Mouse (Mus musculus): ENCODE data around the gene Ip6k3. TPM values are rescaled to one million over a fixed set of nuclear protein-coding genes. Genes with fewer than 3 reads are reported as not detected.
A peak's percentile ranks its signal among the peaks of the same experiment; 100 is the strongest.

Gene Ip6k3
- polyA plus RNA-seq (2015; fragmentation: Nextera tagmentation; extraction: Ambion mirVana): 0.44 and 1.7 TPM in 2 replicates

DNA sequence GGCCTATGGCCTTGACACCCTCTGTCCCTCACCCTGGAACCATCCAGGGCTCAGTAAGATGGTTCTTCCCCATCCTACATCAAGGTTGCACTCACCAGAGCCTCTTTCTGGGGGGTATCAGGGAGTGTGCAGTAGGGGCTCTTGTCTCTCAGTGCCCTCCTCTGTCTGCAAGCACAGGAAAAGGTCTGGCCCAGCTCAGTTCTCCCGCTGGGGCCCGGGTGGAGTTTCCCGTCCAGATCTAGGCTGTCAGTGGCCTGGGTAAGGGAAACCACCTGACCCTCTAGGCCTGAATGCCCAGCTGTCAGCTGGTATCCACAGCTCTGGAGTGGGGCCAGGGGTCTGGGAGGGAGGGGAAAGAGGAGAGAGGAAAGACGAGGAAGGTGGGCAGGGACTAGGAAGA lies at the start of gene Ip6k3:
Gene Ip6k3 (minus strand): TSS at position 251 of the 400 bp plus-strand sequence.
- Histone ChIP-seq H3K4me2 (no peak within 1 kb of the TSS), H3K9ac (no peak within 1 kb of the TSS), H3K27ac (no peak within 1 kb of the TSS), H3K36me3 (no peaks in the 10 kb centered on the region), H3K4me1 (peaks cover 23% of the 10 kb centered on the region), H3K4me3 (no peak within 1 kb of the TSS), H3K27me3 (no peaks in the 10 kb centered on the region), H3K9me3 (no peaks in the 10 kb centered on the region)
- ATAC-seq (ENCODE audit: insufficient number of reproducible peaks, low FRiP score, low TSS enrichment, low read depth): no peak
- WGBS: 57% methylated on average over 4 of the region's 4 CpGs

DNA sequence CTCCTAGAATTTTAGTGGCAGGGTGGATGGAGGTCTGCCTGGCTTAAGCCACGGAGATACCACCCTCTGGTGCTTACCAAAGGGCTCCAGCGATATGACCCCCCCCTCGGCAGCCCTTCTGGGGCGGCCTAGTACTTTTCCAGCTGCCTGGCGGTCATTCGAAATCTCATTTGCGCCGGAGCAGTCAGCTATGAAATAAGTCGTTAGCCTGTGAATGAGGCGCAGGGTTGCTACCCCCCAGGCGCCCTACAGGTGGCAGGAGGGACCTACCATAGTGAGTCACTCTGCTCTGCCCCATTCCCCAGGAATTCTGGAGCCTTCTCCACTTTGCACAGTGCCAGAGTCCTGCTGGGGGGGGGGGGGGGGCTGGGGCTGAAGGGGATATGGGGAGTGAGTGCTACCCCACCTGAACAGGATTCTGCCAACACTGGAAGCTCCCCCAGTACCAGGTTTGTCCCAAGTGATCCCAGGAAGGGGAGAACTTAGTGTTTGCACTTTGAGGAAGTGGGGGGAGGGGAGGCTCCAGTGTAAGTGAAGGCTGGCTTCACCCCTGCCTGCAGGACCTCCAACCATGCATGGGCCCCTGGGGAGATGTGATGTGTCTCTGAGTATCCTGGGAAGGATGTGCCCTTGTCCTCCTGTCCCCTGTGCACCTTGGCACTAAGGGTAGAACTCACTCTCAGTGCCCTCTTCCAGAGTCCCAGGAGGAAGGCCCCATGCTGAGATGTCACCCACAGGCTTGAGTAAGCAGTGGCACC lies 45.4 kb upstream of the Ip6k3 start:
- Histone ChIP-seq H3K4me3 (no peak overlapping the region), H3K4me1 (0 out of 2 replicates have a peak, but pooled peaks cover 8% of the 10 kb centered on the region), H3K4me2 (no peak overlapping the region), H3K9ac (no peak overlapping the region), H3K36me3 (no peaks in the 10 kb centered on the region), H3K9me3 (no peaks in the 10 kb centered on the region), H3K27me3 (0 out of 2 replicates have a peak, but pooled peaks cover 8% of the 10 kb centered on the region), H3K27ac (no peak overlapping the region)
- ATAC-seq (ENCODE audit: insufficient number of reproducible peaks, low FRiP score, low TSS enrichment, low read depth): no peak
- 10% methylated on average over 11 of the region's 11 CpGs for WGBS

DNA sequence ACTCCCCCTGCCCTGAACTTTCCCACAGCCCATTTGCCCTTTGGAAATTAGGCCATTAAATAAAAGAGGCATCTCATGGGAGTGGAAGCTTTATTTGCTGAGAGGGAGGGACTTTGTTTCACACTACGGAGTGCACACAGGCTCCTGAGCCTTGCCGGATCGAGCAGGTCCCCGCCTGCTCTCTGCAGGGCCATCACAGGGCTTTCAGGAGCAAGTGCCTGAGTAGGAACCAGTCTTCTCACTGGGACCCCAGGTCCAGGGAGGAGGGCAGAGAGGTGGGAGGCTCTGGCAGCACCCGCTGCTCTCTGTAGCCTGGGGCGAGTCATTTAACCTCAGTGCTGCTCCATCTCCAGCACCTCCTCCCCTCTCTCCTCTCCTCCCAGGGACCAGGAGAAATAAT lies 44.4 kb upstream of the Ip6k3 start:
- H3K4me2 ChIP-seq: no peak overlapping the region
- ATAC-seq (ENCODE audit: insufficient number of reproducible peaks, low FRiP score, low TSS enrichment, low read depth): no peak
- 0 out of 2 replicates have a peak, but pooled peaks cover 3% of the 10 kb centered on the region for H3K27me3 ChIP-seq
- H3K4me3 ChIP-seq: no peak overlapping the region
- no peak overlapping the region for H3K9ac ChIP-seq
- no peak overlapping the region for H3K27ac ChIP-seq
- 19% methylated on average over 6 of the region's 6 CpGs for WGBS
- no peaks in the 10 kb centered on the region for H3K36me3 ChIP-seq
- H3K9me3 ChIP-seq: no peaks in the 10 kb centered on the region
- H3K4me1 ChIP-seq: peaks cover 13% of the 10 kb centered on the region

GRCm38 (mm10) chr17:27207113-27207707 lies 39.6 kb upstream of the Ip6k3 start:
- Histone ChIP-seq H3K4me1 (peaks cover 24% of the 10 kb centered on the region), H3K9ac (no peak overlapping the region)

DNA sequence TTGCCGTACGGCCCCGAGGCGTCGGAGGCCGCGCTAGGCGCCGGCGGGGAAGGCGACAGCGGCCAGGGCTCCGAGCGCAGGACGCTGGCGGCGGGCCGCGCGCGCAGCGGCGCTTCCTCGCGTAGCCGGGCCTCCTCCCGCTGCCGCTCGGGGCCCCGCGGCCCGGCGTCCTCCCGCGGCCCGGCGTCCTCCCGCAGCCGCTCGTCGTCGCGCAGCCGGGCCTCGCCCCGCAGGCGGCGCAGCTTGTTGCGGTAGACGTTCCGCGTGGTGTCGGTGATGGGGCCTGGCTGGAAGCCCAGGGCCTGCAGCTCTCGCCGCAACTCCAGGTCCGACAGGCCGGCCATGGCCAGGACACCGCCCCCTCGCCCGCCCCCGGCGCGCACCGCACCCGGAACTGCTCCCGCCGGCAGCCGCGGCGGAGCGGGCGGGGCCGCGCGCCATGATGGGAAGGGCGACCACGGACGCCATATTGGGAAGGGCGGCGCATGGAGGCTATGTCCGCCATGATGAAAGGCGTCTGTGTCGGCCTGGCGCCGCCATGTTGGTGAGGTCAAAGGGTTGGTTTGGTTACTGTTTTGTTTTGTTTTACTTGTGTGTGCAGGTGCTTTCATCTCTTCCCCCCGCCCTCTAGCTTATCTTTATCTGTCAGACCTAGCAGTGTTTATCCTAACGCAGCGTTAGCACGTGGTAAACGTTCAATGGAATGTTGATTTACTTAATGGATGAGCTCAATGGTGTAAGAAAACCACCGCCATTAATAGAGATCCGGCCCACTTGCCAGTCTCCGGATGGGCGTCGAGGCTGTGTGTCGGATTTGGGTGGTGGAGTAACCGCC lies 36.7 kb upstream of the Ip6k3 start, which contains the start of gene Lemd2:
Gene Lemd2 (minus strand): TSS at position 395 of the 835 bp plus-strand sequence.
- ATAC-seq (ENCODE audit: insufficient number of reproducible peaks, low FRiP score, low TSS enrichment, low read depth): peak; percentile 90
- peak within 1 kb of the TSS; percentile 95 for H3K27ac ChIP-seq
- H3K27me3 ChIP-seq: no peaks in the 10 kb centered on the region
- H3K4me1 ChIP-seq: peaks cover 45% of the 10 kb centered on the region
- WGBS: 6% methylated on average over 65 of the region's 97 CpGs
- peak within 1 kb of the TSS; percentile 90 for H3K4me3 ChIP-seq
- H3K4me2 ChIP-seq: peak within 1 kb of the TSS; percentile 84
- no peaks in the 10 kb centered on the region for H3K9me3 ChIP-seq
- peaks cover 24% of the 10 kb centered on the region for H3K36me3 ChIP-seq
- peak within 1 kb of the TSS; percentile 99 for H3K9ac ChIP-seq

More at GRCm38 (mm10) chr17:27207113-27207707, 39.6 kb upstream of the Ip6k3 start:
- 0 out of 2 replicates have a peak, but pooled peaks cover 2% of the 10 kb centered on the region for H3K27me3 ChIP-seq
- no peaks in the 10 kb centered on the region for H3K9me3 ChIP-seq
- H3K4me2 ChIP-seq: no peak overlapping the region
- no peak overlapping the region for H3K27ac ChIP-seq
- no peaks in the 10 kb centered on the region for H3K36me3 ChIP-seq
- H3K4me3 ChIP-seq: no peak overlapping the region
- 17% methylated on average over 11 of the region's 11 CpGs for WGBS
- ATAC-seq (ENCODE audit: insufficient number of reproducible peaks, low FRiP score, low TSS enrichment, low read depth): no peak

- Histone ChIP-seq H3K4me3 (peak overlapping the region; percentile 90), H3K27ac (peak overlapping the region; percentile 95), H3K4me2 (peak overlapping the region; percentile 84), H3K4me1 (peaks cover 45% of the 10 kb centered on the region), H3K36me3 (peaks cover 31% of the 10 kb centered on the region), H3K27me3 (no peaks in the 10 kb centered on the region), H3K9ac (peak overlapping the region; percentile 99), H3K9me3 (no peaks in the 10 kb centered on the region)
- WGBS: under 1% methylated on average over 52 of the region's 74 CpGs
- ATAC-seq (ENCODE audit: insufficient number of reproducible peaks, low FRiP score, low TSS enrichment, low read depth): peak; percentile 42
Observed at GRCm38 (mm10) chr17:27203358-27204074, 35.9 kb upstream of the Ip6k3 start.

DNA sequence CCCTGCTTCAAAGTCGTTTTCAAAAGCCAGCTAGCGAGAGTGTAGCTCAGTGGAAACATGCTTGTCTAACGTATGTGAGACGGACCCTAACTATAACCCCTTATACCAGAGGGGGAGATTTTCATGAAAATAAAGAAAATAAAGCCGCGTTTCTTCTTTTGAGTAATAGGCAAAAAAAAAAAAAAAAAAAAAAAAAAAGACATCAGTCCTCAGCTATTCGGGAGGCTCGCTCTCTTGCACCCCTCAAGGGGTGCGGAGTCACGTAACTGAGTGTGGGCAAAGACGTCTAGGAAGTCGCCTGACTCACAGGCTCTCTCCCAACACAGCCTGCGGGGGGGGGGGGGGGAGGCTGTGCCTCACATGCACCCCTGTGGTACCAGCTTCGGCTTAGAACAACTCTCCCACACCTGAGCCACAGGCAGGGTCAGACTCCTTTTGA lies 35.3 kb upstream of the Ip6k3 start:
- Histone ChIP-seq H3K4me1 (peaks cover 45% of the 10 kb centered on the region), H3K27ac (peak overlapping the region; percentile 95; the same call in 1 of the 2 replicates), H3K9ac (peak overlapping the region; percentile 99), H3K4me3 (peak overlapping the region; percentile 90), H3K9me3 (no peaks in the 10 kb centered on the region), H3K36me3 (peaks cover 36% of the 10 kb centered on the region), H3K27me3 (no peaks in the 10 kb centered on the region), H3K4me2 (peak overlapping the region; percentile 84)
- WGBS: 35% methylated on average over 14 of the region's 14 CpGs
- no peak for ATAC-seq (ENCODE audit: insufficient number of reproducible peaks, low FRiP score, low TSS enrichment, low read depth)

DNA sequence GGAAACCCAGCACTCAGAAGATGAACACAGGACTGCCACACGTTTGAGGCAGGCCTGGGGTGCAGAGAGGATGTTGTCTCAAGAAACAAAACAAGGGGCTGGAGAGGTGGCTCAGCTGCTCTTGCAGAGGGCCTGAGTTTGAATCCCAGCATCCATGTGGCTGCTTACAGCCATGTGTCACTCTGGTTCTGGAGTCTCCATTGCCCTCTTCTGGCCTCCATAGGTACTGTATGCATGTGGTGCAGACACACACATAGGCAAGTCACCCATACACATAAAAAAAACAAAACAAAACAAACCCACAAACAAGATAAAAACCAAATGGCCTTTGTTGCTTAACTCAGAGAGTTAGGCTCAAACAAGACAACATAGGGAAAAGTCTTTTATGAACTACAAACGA lies 34.4 kb upstream of the Ip6k3 start:
- Histone ChIP-seq H3K4me1 (peaks cover 40% of the 10 kb centered on the region), H3K4me2 (no peak overlapping the region), H3K9me3 (no peaks in the 10 kb centered on the region), H3K36me3 (peaks cover 46% of the 10 kb centered on the region), H3K27ac (no peak overlapping the region), H3K27me3 (no peaks in the 10 kb centered on the region), H3K4me3 (no peak overlapping the region), H3K9ac (no peak overlapping the region)
- ATAC-seq (ENCODE audit: insufficient number of reproducible peaks, low FRiP score, low TSS enrichment, low read depth): no peak
- WGBS: 70% methylated on average over 2 of the region's 2 CpGs

DNA sequence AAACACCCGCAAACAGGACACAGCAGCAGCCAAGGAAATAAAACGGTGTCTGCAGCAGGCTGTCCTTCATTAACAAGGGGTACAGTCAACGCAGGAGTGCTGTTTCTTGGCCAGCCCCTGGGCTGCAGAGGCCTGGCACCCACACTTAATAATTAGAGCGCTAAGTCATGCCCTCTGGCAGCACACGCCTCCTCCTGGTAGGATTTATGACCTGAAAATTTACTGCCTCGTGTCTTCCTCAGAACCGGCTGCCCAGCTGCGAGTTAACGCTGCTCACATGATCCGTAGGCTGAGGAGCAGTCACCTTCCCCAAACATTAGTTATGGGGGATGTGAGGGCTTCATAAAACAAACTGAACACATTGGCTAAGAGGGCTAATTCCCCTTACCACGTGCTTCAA lies 33.2 kb upstream of the Ip6k3 start:
- H3K4me1 ChIP-seq: peaks cover 39% of the 10 kb centered on the region
- no peak for ATAC-seq (ENCODE audit: insufficient number of reproducible peaks, low FRiP score, low TSS enrichment, low read depth)
- peaks cover 57% of the 10 kb centered on the region for H3K36me3 ChIP-seq
- WGBS: 12% methylated on average over 11 of the region's 11 CpGs
- no peak overlapping the region for H3K4me3 ChIP-seq
- peak overlapping the region; percentile 14; the same call in 1 of the 2 replicates for H3K27ac ChIP-seq
- no peaks in the 10 kb centered on the region for H3K9me3 ChIP-seq
- 0 out of 2 replicates have a peak overlapping the region, but pooled peaks have one; percentile 1 for H3K4me2 ChIP-seq
- H3K9ac ChIP-seq: no peak overlapping the region
- no peaks in the 10 kb centered on the region for H3K27me3 ChIP-seq

- Histone ChIP-seq H3K27me3 (no peaks in the 10 kb centered on the region), H3K36me3 (peaks cover 67% of the 10 kb centered on the region), H3K4me2 (no peak overlapping the region), H3K9ac (no peak overlapping the region), H3K4me3 (no peak overlapping the region), H3K9me3 (no peaks in the 10 kb centered on the region), H3K27ac (no peak overlapping the region), H3K4me1 (peaks cover 40% of the 10 kb centered on the region)
- 53% methylated on average over 7 of the region's 7 CpGs for WGBS
- ATAC-seq (ENCODE audit: insufficient number of reproducible peaks, low FRiP score, low TSS enrichment, low read depth): no peak
Observed at GRCm38 (mm10) chr17:27199864-27200263, 32.3 kb upstream of the Ip6k3 start.

DNA sequence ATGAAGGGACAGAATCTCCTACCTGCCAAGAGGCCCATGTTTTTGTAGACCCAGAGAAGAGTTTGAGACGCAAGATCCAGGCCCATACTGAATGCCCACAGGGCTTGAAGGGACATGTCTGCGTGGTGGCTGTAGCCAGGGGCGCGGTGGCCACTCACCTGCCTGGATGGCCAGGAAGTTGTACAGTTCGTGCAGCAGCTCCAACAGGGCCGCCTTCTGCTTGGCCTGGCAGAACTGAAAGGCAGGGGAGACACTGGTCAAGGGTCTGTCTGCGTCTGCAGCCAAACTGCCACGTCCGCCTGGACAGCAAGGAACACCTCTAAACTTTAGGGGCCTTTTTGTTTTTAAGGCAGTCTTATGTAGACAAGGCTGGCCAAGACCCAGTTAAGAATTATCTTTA lies 31.6 kb upstream of the Ip6k3 start:
- Histone ChIP-seq H3K27ac (no peak overlapping the region), H3K27me3 (no peaks in the 10 kb centered on the region), H3K9me3 (no peaks in the 10 kb centered on the region), H3K4me1 (peaks cover 43% of the 10 kb centered on the region), H3K4me2 (no peak overlapping the region), H3K4me3 (no peak overlapping the region), H3K36me3 (peaks cover 73% of the 10 kb centered on the region), H3K9ac (no peak overlapping the region)
- WGBS: 93% methylated on average over 9 of the region's 9 CpGs
- ATAC-seq (ENCODE audit: insufficient number of reproducible peaks, low FRiP score, low TSS enrichment, low read depth): no peak

All from limb, embryonic 15.5 days (tissue).